Mouse (Mus musculus) embryonic facial prominence, embryonic 10.5 days (tissue): ENCODE results near the gene Htr6. TPM values are rescaled to one million over a fixed set of nuclear protein-coding genes. Genes with fewer than 3 reads are reported as not detected.

Experiments
- DNase-seq: peaks from one replicate; pipeline ENCODE4 v3.0.0-alpha.2; 2017; ENCODE audit warnings: low spot score
- H3K27ac ChIP-seq: fragments of 300-500 bp; sonication (generic); replicated peaks from 2 replicates; pipeline ENCODE4 v1.5.1; 2016; ENCODE audit warnings: mild to moderate bottlenecking
- H3K27me3 ChIP-seq: fragments of 300-500 bp; sonication (generic); replicated peaks from 2 replicates; pipeline ENCODE4 v1.6.1; 2016; ENCODE audit warnings: low read depth, mild to moderate bottlenecking; ENCODE audit not compliant: poor library complexity, severe bottlenecking
- H3K36me3 ChIP-seq: fragments of 300-500 bp; sonication (generic); replicated peaks from 2 replicates; pipeline ENCODE4 v1.6.1; 2016; ENCODE audit warnings: mild to moderate bottlenecking, moderate library complexity
- H3K4me1 ChIP-seq: fragments of 300-500 bp; sonication (generic); 2 replicates; pipeline ENCODE4 v1.6.1; 2016
- H3K4me3 ChIP-seq: fragments of 300-500 bp; sonication (generic); 2 replicates; pipeline ENCODE4 v1.5.1; 2016; ENCODE audit warnings: mild to moderate bottlenecking, moderate library complexity
- H3K9me3 ChIP-seq: fragments of 300-500 bp; sonication (generic); 2 replicates; pipeline ENCODE4 v1.6.1; 2016; ENCODE audit warnings: mild to moderate bottlenecking
- WGBS: fragments of 180-500 bp; shearing (Covaris S2); methylation state at CpG from one replicate; pipeline ENCODE4 v1.1.7; 2016; 5-methylcytosine and 5-hydroxymethylcytosine counted together
- polyA plus RNA-seq: library from polyadenylated mRNA; unstranded; fragments of >200 nt; fragmentation: Nextera tagmentation; extraction: Ambion mirVana; gene quantifications from 2 replicates; pipeline ENCODE4 v1.2.1, GENCODE M21; 2016

Htr6 gene
- polyA plus RNA-seq, 1 experiment from 2014 or later = 0.26 TPM

DNA sequence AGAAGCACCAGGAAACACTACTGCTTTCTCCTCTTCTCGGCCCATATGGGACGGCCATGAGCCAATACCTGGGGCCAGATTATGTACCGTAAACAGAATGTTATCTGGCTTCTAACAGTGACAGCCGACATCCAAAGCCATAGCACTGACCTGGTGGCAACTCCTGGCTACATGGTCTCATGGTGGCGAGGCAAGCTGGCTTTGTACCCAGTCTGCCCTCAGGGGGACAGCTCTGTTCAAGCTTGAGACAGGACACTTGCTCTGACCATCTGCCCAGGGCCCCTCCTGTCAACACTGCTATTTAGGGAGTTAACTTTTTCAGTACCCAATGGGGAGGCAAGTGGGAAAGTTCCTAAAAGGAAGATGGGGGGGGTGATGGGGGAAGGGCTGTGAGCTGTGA is 18.1 kb downstream of the Htr6 start:
- H3K27ac ChIP-seq = no peak overlapping the region
- no peak overlapping the region for H3K4me3 ChIP-seq
- DNase-seq = no peak
- H3K4me1 ChIP-seq = peaks cover 9% of the 10 kb centered on the region; the same call in 1 of the 2 replicates
- 76% methylated on average over 5 of the region's 5 CpGs for WGBS
- H3K36me3 ChIP-seq = no peaks in the 10 kb centered on the region
- no peaks in the 10 kb centered on the region for H3K9me3 ChIP-seq
- no peaks in the 10 kb centered on the region; the same call in 1 of the 2 replicates for H3K27me3 ChIP-seq

DNA sequence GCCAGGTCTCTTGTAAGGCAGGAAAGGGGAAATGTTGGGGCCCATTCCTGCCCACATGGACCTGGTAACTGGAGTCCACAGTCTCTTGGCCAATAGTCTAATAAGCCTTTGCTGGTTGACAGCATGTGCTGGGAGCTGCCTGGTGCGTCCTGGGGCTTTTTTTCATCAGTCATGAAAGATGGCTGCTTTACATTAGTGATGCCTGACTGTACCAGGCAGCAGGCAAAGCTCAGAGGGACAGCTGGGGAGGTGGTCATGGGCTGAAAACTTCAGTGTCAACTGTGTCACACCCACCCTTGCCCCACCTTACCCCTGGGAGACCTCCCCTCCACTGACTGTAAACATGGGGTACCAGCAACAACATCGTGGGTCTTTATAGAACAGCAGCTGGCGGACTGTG is 19.6 kb downstream of the Htr6 start:
- WGBS = 75% methylated on average over 3 of the region's 3 CpGs

DNA sequence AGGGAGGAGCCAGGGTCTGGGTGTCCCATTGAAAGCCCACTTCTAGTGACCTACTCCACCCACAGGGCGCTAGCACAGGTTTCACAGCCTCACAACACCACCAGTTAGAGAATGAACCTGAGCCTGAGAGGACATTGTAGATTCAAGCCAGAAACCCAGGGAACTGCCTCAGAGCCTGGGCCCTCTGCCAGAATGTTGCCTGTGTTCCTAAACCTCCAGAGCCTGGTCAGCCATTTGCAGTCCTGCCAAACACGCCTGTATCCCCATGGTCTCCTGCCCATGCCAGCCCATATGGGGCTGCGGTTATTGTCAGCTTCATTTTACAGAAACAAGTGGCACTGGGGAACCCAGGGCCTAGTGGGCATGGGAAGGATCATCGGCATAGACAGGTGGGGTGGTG is 20.0 kb downstream of the Htr6 start:
- Histone ChIP-seq H3K27ac (no peak overlapping the region), H3K27me3 (no peaks in the 10 kb centered on the region; the same call in 1 of the 2 replicates), H3K36me3 (no peaks in the 10 kb centered on the region), H3K4me1 (peaks cover 9% of the 10 kb centered on the region; the same call in 1 of the 2 replicates), H3K9me3 (no peaks in the 10 kb centered on the region), H3K4me3 (no peak overlapping the region)
- 85% methylated on average over 4 of the region's 4 CpGs for WGBS
- DNase-seq = no peak

More for the DNA sequence above, 19.6 kb downstream of the Htr6 start:
- H3K27me3 ChIP-seq = no peaks in the 10 kb centered on the region; the same call in 1 of the 2 replicates
- no peak overlapping the region for H3K4me3 ChIP-seq
- H3K36me3 ChIP-seq = no peaks in the 10 kb centered on the region
- H3K4me1 ChIP-seq = peaks cover 9% of the 10 kb centered on the region; the same call in 1 of the 2 replicates
- H3K27ac ChIP-seq = no peak overlapping the region
- no peak for DNase-seq
- H3K9me3 ChIP-seq = no peaks in the 10 kb centered on the region

DNA sequence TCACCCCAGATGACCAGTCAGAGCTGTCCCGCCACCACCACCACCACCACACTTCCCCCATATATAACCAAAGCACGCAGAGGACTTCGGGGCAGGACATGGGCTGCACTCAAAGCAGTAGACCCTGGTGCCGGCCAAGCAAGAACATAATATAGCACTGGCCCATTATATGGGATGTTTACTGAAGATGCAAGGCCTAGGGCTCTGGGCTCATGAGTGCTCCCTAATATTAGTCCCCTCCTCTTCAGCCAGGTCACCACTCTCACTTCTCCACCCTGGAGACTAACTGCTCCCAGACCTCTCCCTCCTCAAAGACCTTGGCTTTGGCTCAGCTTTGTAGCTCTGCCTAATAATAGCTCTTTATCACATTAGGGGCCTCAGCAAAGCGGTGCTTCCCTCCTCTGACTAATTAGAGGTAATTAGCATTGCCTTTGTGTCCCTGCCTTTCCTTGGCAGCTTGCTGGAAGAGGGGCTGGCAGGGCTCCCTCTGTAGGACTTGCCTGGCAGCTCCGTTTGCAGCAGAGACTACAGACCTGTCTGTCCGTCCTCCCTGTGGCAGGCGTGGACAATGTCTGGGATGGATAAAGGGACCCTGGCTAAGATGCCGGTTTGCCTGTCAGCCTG is 21.0 kb downstream of the Htr6 start:
- no peaks in the 10 kb centered on the region for H3K36me3 ChIP-seq
- DNase-seq = no peak
- WGBS = 48% methylated on average over 9 of the region's 9 CpGs
- no peaks in the 10 kb centered on the region for H3K9me3 ChIP-seq
- H3K27ac ChIP-seq = no peak overlapping the region
- no peaks in the 10 kb centered on the region; the same call in 1 of the 2 replicates for H3K27me3 ChIP-seq
- H3K4me1 ChIP-seq = peaks cover 9% of the 10 kb centered on the region; the same call in 1 of the 2 replicates
- H3K4me3 ChIP-seq = no peak overlapping the region

DNA sequence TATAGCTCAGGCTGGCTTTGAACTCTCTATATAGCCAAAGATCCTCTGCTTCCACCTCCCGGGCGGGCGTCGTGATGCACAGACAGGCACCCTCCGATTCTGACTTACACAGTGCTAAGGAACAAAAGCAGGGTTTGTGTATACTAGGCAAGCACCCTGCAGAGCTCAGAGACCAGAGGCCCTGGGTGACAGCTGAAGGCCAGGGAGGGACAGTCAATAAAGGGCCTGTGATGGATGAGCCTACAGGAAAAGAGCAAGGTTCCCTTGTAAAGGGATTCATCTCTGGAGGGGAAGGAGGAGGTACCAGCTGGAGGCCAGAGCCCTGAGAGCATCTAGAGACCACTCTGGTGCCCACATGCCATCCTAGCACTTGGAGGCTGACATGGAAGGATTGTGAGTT is 22.0 kb downstream of the Htr6 start:
- no peaks in the 10 kb centered on the region for H3K36me3 ChIP-seq
- no peak overlapping the region for H3K4me3 ChIP-seq
- no peaks in the 10 kb centered on the region; the same call in 1 of the 2 replicates for H3K27me3 ChIP-seq
- no peak for DNase-seq
- H3K9me3 ChIP-seq = no peaks in the 10 kb centered on the region
- no peak overlapping the region for H3K27ac ChIP-seq
- peaks cover 9% of the 10 kb centered on the region; the same call in 1 of the 2 replicates for H3K4me1 ChIP-seq
- 51% methylated on average over 5 of the region's 5 CpGs for WGBS

DNA sequence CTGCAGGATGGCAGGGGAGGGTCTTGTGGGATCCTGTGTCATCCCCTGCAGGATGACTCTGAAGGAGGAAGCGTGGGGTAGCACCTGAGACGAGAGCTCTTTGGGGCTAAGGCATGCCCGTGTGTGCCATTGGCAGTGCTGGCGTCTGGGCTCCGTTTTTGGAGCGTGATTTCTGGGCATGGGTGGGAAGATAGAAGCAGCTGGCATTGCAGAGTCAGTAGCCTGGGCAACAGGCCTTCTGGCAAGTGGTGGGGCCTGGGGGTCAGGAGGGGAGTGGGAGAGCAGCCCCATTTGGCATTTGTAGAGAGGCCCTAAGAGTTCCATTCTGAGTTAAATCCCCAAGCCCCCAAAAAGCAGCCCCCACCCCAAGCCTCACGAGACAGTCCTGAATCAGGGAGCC is 22.6 kb downstream of the Htr6 start:
- H3K27me3 ChIP-seq = no peaks in the 10 kb centered on the region; the same call in 1 of the 2 replicates

DNA sequence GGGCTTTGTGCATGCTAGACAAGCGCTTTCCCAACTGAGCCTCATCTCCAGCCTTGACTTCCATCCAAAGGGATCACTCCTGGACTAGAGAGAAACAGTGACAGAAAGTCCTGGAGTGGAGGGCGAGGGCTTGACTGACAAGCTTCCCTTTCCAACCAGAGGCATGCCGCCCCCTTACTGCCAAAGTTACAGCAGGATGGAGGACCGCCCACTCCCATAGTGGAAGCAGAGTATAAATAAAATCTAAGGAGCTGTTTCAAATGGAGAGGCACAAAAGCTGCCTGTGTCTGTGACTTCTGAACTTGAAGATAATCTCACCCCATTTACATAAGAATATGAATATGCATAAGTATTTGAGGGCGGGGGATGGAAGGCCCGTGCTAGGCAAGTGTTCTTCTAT is 26.9 kb downstream of the Htr6 start:
- 79% methylated on average over 6 of the region's 6 CpGs for WGBS
- DNase-seq = no peak
- Histone ChIP-seq H3K27me3 (no peaks in the 10 kb centered on the region; the same call in 1 of the 2 replicates), H3K4me3 (no peak overlapping the region), H3K27ac (no peak overlapping the region), H3K9me3 (no peaks in the 10 kb centered on the region), H3K4me1 (peaks cover 7% of the 10 kb centered on the region; the same call in 1 of the 2 replicates), H3K36me3 (no peaks in the 10 kb centered on the region)

More for the DNA sequence above, 22.6 kb downstream of the Htr6 start:
- peaks cover 9% of the 10 kb centered on the region; the same call in 1 of the 2 replicates for H3K4me1 ChIP-seq
- H3K9me3 ChIP-seq = no peaks in the 10 kb centered on the region
- DNase-seq = no peak
- no peaks in the 10 kb centered on the region for H3K36me3 ChIP-seq
- 84% methylated on average over 7 of the region's 7 CpGs for WGBS
- no peak overlapping the region for H3K4me3 ChIP-seq
- no peak overlapping the region for H3K27ac ChIP-seq

DNA sequence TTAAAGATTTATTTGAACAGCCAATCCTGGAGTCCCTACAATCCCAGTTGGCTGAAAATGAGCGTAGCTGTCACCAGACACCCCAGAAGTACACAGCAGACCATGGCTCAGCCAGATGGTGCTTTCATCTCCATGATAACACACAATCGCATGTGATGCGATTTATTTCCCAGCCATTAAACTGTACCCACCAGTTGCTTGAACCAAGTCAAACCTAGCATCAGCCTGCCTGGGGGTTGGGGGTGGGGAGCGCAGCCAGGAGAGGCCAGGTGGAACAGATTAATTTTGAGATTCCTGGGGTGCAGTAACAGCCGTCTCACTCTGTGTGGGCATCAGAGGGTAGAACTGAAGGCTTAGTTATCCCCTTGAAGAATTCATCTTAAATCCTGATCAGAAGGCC is 29.0 kb downstream of the Htr6 start:
- DNase-seq = no peak
- peaks cover 7% of the 10 kb centered on the region; the same call in 1 of the 2 replicates for H3K4me1 ChIP-seq
- H3K9me3 ChIP-seq = no peaks in the 10 kb centered on the region
- no peak overlapping the region for H3K4me3 ChIP-seq
- no peaks in the 10 kb centered on the region for H3K27me3 ChIP-seq
- no peaks in the 10 kb centered on the region for H3K36me3 ChIP-seq
- WGBS = 79% methylated on average over 5 of the region's 5 CpGs
- H3K27ac ChIP-seq = no peak overlapping the region

DNA sequence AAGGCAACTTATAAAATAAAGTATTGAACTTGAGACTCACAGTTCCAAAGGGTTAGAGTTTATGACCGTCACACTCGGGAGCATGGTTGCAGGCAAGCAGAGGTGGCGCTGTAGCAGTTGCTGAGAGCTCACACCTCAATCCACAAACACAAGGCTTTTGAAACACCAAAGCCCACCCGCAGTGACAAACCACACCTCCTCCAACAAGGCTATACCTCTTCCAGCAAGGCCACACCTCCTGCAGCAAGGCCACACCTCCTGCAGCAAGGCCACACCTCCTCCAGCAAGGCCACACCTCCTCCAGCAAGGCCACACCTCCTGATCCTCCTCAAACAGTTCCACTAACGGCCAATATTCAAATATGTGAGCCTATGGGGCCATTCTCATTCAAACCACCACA is 30.8 kb downstream of the Htr6 start:
- Histone ChIP-seq H3K27me3 (peaks cover 12% of the 10 kb centered on the region), H3K9me3 (no peaks in the 10 kb centered on the region), H3K4me3 (no peak overlapping the region), H3K4me1 (peaks cover 23% of the 10 kb centered on the region), H3K27ac (no peak overlapping the region), H3K36me3 (no peaks in the 10 kb centered on the region)
- 89% methylated on average over 5 of the region's 5 CpGs for WGBS
- no peak for DNase-seq

DNA sequence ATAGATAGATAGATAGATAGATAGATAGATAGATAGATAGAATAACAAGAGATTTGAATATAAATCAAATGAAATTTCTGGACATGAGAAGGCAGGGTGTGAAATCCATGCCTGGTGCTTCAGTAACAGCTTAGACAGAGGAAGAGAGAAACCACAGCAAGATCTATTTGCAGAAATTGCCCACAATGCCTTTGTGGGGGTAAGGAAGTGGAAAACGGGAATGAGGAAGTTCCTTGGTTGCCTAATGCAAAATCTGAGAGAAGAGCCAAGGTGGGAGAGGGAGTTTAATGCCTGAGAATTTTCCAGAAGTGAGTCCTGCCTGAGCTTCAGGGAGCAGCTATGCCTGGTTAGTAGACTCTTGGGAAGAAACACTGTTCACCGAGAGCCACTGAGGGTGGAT is 31.8 kb downstream of the Htr6 start:
- no peak overlapping the region for H3K4me3 ChIP-seq

DNA sequence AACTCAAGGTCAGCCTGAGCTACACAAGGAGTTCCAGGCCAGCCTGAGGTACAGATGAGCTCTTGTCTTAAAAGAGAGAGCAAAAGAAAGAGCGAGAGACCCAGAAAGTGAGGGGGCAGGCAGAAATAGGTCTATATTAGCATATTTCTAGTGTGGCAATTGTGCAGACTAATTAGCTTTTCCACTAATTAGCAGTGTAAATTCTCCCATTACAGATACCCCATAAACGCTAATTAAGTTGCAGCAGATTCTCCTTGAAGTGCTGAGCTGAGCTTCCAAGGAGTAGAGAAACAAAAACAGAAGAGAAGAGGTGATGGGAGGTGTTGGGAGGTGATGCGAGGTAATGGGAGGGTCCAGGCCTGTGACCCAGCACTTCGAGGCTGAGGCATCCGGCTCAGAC is 32.8 kb downstream of the Htr6 start:
- Histone ChIP-seq H3K36me3 (no peaks in the 10 kb centered on the region), H3K27ac (no peak overlapping the region), H3K27me3 (peaks cover 22% of the 10 kb centered on the region), H3K4me3 (no peak overlapping the region), H3K4me1 (peaks cover 33% of the 10 kb centered on the region), H3K9me3 (no peaks in the 10 kb centered on the region)
- DNase-seq = no peak
- WGBS = 82% methylated on average over 5 of the region's 5 CpGs

More for the DNA sequence above, 31.8 kb downstream of the Htr6 start:
- H3K4me1 ChIP-seq = peaks cover 25% of the 10 kb centered on the region
- DNase-seq = no peak
- H3K27ac ChIP-seq = no peak overlapping the region
- 88% methylated on average over 2 of the region's 2 CpGs for WGBS
- H3K27me3 ChIP-seq = peaks cover 21% of the 10 kb centered on the region
- H3K36me3 ChIP-seq = no peaks in the 10 kb centered on the region
- no peaks in the 10 kb centered on the region for H3K9me3 ChIP-seq

DNA sequence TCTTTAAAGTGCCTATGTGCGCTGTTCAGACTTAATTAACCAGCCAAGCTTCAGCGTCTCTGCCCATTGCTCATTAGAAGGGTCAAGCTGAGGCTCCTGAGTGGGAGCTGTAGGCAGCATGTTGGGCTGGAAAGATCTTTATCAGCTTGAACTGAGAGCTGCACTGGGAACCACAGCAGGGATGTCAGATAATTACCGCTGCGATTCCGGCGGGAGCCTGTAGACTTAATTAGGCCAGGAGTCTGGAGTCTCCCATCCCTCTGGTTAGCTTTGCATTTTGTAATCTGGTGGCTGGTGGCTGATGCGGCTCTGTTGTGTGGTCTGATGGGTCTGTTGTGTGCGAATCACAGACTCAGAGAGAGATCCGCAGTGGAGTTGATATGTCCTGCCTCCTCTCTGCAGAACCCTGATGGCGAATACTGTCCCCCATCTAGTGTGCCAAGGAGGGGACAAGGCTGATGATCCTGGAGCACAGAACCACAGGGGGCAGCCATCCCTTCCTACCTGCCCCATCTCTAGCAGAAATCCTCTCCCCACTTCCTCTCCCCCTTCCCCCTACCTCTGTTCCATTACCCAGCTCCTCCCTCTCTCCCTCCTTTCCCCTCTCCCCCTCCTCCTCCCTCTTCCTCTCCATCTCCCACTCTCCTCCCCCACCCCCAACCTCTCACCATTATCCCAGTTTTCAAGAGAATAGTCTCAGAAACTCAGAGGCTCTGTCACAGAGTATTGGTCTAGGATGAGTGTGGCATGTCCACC is 35.1 kb downstream of the Htr6 start:
- 4% methylated on average over 10 of the region's 10 CpGs for WGBS
- Histone ChIP-seq H3K4me3 (peak overlapping the region; percentile 28), H3K4me1 (peaks cover 29% of the 10 kb centered on the region), H3K36me3 (no peaks in the 10 kb centered on the region), H3K27ac (peak overlapping the region; percentile 63), H3K27me3 (peaks cover 22% of the 10 kb centered on the region), H3K9me3 (peaks cover 4% of the 10 kb centered on the region; the same call in 1 of the 2 replicates)
- peak; percentile 41 for DNase-seq
